Mouse (Mus musculus) neural tube, embryonic 15.5 days (tissue): ENCODE results near the gene B3gnt2. TPM values are rescaled to one million over a fixed set of nuclear protein-coding genes. Genes with fewer than 3 reads are reported as not detected.

ENCODE experiments used
- ATAC-seq: fragments of 200-750 bp; cut with Nextera tagmentation; 2 replicates; pipeline ENCODE4 v1.8.0; 2017; ENCODE audit warnings: mild to moderate bottlenecking, moderate TSS enrichment, moderate library complexity; ENCODE audit not compliant: low FRiP score
- H3K27ac ChIP-seq: fragments of 300-500 bp; sonication (generic); replicated peaks from 2 replicates; pipeline ENCODE4 v1.5.1; 2015; ENCODE audit warnings: mild to moderate bottlenecking, inconsistent platforms
- H3K27me3 ChIP-seq: fragments of 300-500 bp; sonication (generic); replicated peaks from 2 replicates; pipeline ENCODE4 v1.6.1; 2015; ENCODE audit warnings: inconsistent platforms
- H3K36me3 ChIP-seq: fragments of 300-500 bp; sonication (generic); 2 replicates; pipeline ENCODE4 v1.6.1; 2015; ENCODE audit warnings: inconsistent platforms
- H3K4me1 ChIP-seq: fragments of 300-500 bp; sonication (generic); 2 replicates; pipeline ENCODE4 v1.6.1; 2015; ENCODE audit warnings: inconsistent platforms
- H3K4me2 ChIP-seq: fragments of 300-500 bp; sonication (generic); 2 replicates; pipeline ENCODE4 v1.6.1; 2015; ENCODE audit warnings: inconsistent platforms, mild to moderate bottlenecking, moderate library complexity
- H3K4me3 ChIP-seq: fragments of 300-500 bp; sonication (generic); replicated peaks from 2 replicates; pipeline ENCODE4 v1.5.1; 2015; ENCODE audit warnings: mild to moderate bottlenecking, inconsistent platforms
- H3K9ac ChIP-seq: fragments of 300-500 bp; sonication (generic); replicated peaks from 2 replicates; pipeline ENCODE4 v1.6.1; 2015; ENCODE audit warnings: mild to moderate bottlenecking, inconsistent platforms
- H3K9me3 ChIP-seq: fragments of 300-500 bp; sonication (generic); replicated peaks from 2 replicates; pipeline ENCODE4 v1.6.1; 2016; ENCODE audit warnings: inconsistent platforms
- WGBS: fragments of 180-500 bp; shearing (Covaris S2); methylation state at CpG from one replicate; pipeline ENCODE4 v1.1.7; 2015; ENCODE audit warnings: mixed read lengths; 5-methylcytosine and 5-hydroxymethylcytosine counted together
- polyA plus RNA-seq: library from polyadenylated mRNA; unstranded; fragments of >200 nt; fragmentation: Nextera tagmentation; extraction: Ambion mirVana; gene quantifications from 2 replicates; pipeline ENCODE4 v1.2.1, GENCODE M21; 2015

B3gnt2 gene
- polyA plus RNA-seq, 1 experiment from 2014 or later = 2.3 TPM

GRCm38 (mm10) chr11:22844754-22845718 is 15.7 kb downstream of the B3gnt2 start:
- no peak for ATAC-seq
- Histone ChIP-seq H3K4me2 (no peak overlapping the region), H3K36me3 (no peaks in the 10 kb centered on the region), H3K9ac (no peak overlapping the region), H3K4me3 (no peak overlapping the region), H3K27me3 (no peaks in the 10 kb centered on the region), H3K9me3 (no peaks in the 10 kb centered on the region), H3K27ac (no peak overlapping the region), H3K4me1 (no peaks in the 10 kb centered on the region)
- WGBS = 91% methylated on average over 4 of the region's 4 CpGs

GRCm38 (mm10) chr11:22839456-22839855 is 21.3 kb downstream of the B3gnt2 start:
- ATAC-seq = no peak
- no peak overlapping the region for H3K4me2 ChIP-seq
- no peak overlapping the region for H3K4me3 ChIP-seq
- no peak overlapping the region for H3K27ac ChIP-seq
- no peaks in the 10 kb centered on the region for H3K36me3 ChIP-seq
- H3K27me3 ChIP-seq = no peaks in the 10 kb centered on the region
- 56% methylated on average over 3 of the region's 3 CpGs for WGBS
- no peaks in the 10 kb centered on the region for H3K4me1 ChIP-seq
- no peaks in the 10 kb centered on the region for H3K9me3 ChIP-seq
- no peak overlapping the region for H3K9ac ChIP-seq

- H3K27me3 ChIP-seq = no peaks in the 10 kb centered on the region
- ATAC-seq = no peak
- H3K9me3 ChIP-seq = no peaks in the 10 kb centered on the region
- H3K9ac ChIP-seq = no peak overlapping the region
- 57% methylated on average over 1 of the region's 1 CpGs for WGBS
- H3K4me3 ChIP-seq = no peak overlapping the region
- H3K27ac ChIP-seq = no peak overlapping the region
- no peaks in the 10 kb centered on the region for H3K36me3 ChIP-seq
- no peak overlapping the region for H3K4me2 ChIP-seq
- H3K4me1 ChIP-seq = no peaks in the 10 kb centered on the region
These were observed 22.4 kb downstream of the B3gnt2 start for GRCm38 (mm10) chr11:22838361-22838760.

GRCm38 (mm10) chr11:22836269-22836668 is 24.5 kb downstream of the B3gnt2 start:
- Histone ChIP-seq H3K4me2 (no peak overlapping the region), H3K4me1 (no peaks in the 10 kb centered on the region), H3K36me3 (no peaks in the 10 kb centered on the region), H3K9ac (no peak overlapping the region), H3K9me3 (no peaks in the 10 kb centered on the region), H3K4me3 (no peak overlapping the region), H3K27ac (no peak overlapping the region), H3K27me3 (no peaks in the 10 kb centered on the region)
- 94% methylated on average over 10 of the region's 10 CpGs for WGBS
- no peak for ATAC-seq

GRCm38 (mm10) chr11:22832600-22832999 is 28.2 kb downstream of the B3gnt2 start:
- WGBS = 86% methylated on average over 4 of the region's 4 CpGs
- Histone ChIP-seq H3K36me3 (no peaks in the 10 kb centered on the region), H3K9ac (no peak overlapping the region), H3K4me2 (no peak overlapping the region), H3K27me3 (no peaks in the 10 kb centered on the region), H3K4me1 (no peaks in the 10 kb centered on the region), H3K4me3 (no peak overlapping the region), H3K9me3 (no peaks in the 10 kb centered on the region), H3K27ac (no peak overlapping the region)
- ATAC-seq = no peak

- 89% methylated on average over 11 of the region's 11 CpGs for WGBS
- Histone ChIP-seq H3K9me3 (no peaks in the 10 kb centered on the region), H3K4me1 (no peaks in the 10 kb centered on the region), H3K27me3 (no peaks in the 10 kb centered on the region), H3K27ac (no peak overlapping the region), H3K4me3 (no peak overlapping the region), H3K4me2 (no peak overlapping the region), H3K36me3 (no peaks in the 10 kb centered on the region), H3K9ac (no peak overlapping the region)
- ATAC-seq = no peak
These were observed 28.8 kb downstream of the B3gnt2 start for GRCm38 (mm10) chr11:22831916-22832315.

GRCm38 (mm10) chr11:22830684-22831083 is 30.1 kb downstream of the B3gnt2 start:
- no peak overlapping the region for H3K4me2 ChIP-seq
- ATAC-seq = peak; percentile 16; the same call in 1 of the 2 replicates
- H3K4me3 ChIP-seq = no peak overlapping the region
- no peak overlapping the region for H3K9ac ChIP-seq
- no peaks in the 10 kb centered on the region for H3K4me1 ChIP-seq
- H3K9me3 ChIP-seq = no peaks in the 10 kb centered on the region
- no peaks in the 10 kb centered on the region for H3K27me3 ChIP-seq
- H3K27ac ChIP-seq = no peak overlapping the region
- WGBS = 76% methylated on average over 6 of the region's 6 CpGs
- no peaks in the 10 kb centered on the region for H3K36me3 ChIP-seq

- H3K9me3 ChIP-seq = no peaks in the 10 kb centered on the region
- WGBS = 52% methylated on average over 5 of the region's 5 CpGs
- H3K27me3 ChIP-seq = no peaks in the 10 kb centered on the region
- H3K27ac ChIP-seq = no peak overlapping the region
- no peaks in the 10 kb centered on the region for H3K36me3 ChIP-seq
- H3K4me1 ChIP-seq = no peaks in the 10 kb centered on the region
- no peak overlapping the region for H3K4me2 ChIP-seq
- H3K4me3 ChIP-seq = no peak overlapping the region
- ATAC-seq = no peak
- H3K9ac ChIP-seq = no peak overlapping the region
These were observed 30.6 kb downstream of the B3gnt2 start for GRCm38 (mm10) chr11:22830179-22830611.

- 98% methylated on average over 15 of the region's 15 CpGs for WGBS
- no peak overlapping the region for H3K9ac ChIP-seq
- H3K4me1 ChIP-seq = no peaks in the 10 kb centered on the region
- no peak overlapping the region for H3K4me3 ChIP-seq
- H3K27me3 ChIP-seq = no peaks in the 10 kb centered on the region
- no peak overlapping the region for H3K4me2 ChIP-seq
- no peak overlapping the region for H3K27ac ChIP-seq
- no peaks in the 10 kb centered on the region for H3K36me3 ChIP-seq
- H3K9me3 ChIP-seq = no peaks in the 10 kb centered on the region
- ATAC-seq = no peak
These were observed 31.7 kb downstream of the B3gnt2 start for GRCm38 (mm10) chr11:22828988-22829632.

GRCm38 (mm10) chr11:22827514-22828080 is 33.2 kb downstream of the B3gnt2 start:
- no peaks in the 10 kb centered on the region for H3K4me1 ChIP-seq
- WGBS = 76% methylated on average over 4 of the region's 4 CpGs
- H3K36me3 ChIP-seq = no peaks in the 10 kb centered on the region
- no peak overlapping the region for H3K9ac ChIP-seq
- H3K4me3 ChIP-seq = no peak overlapping the region
- H3K27me3 ChIP-seq = no peaks in the 10 kb centered on the region
- H3K4me2 ChIP-seq = no peak overlapping the region
- no peaks in the 10 kb centered on the region for H3K9me3 ChIP-seq
- H3K27ac ChIP-seq = no peak overlapping the region
- ATAC-seq = no peak

- Histone ChIP-seq H3K4me3 (no peak overlapping the region), H3K27ac (no peak overlapping the region), H3K27me3 (no peaks in the 10 kb centered on the region), H3K4me2 (no peak overlapping the region), H3K9me3 (no peaks in the 10 kb centered on the region), H3K4me1 (no peaks in the 10 kb centered on the region), H3K9ac (no peak overlapping the region), H3K36me3 (no peaks in the 10 kb centered on the region)
- ATAC-seq = no peak
- WGBS = 92% methylated on average over 6 of the region's 6 CpGs
These were observed 34.1 kb downstream of the B3gnt2 start for GRCm38 (mm10) chr11:22826665-22827064.

GRCm38 (mm10) chr11:22826051-22826450 is 34.7 kb downstream of the B3gnt2 start:
- ATAC-seq = no peak
- 94% methylated on average over 14 of the region's 14 CpGs for WGBS

More at GRCm38 (mm10) chr11:22826051-22826450, 34.7 kb downstream of the B3gnt2 start:
- H3K4me1 ChIP-seq = no peaks in the 10 kb centered on the region
- no peaks in the 10 kb centered on the region for H3K27me3 ChIP-seq
- H3K36me3 ChIP-seq = no peaks in the 10 kb centered on the region
- no peak overlapping the region for H3K4me3 ChIP-seq
- no peak overlapping the region for H3K9ac ChIP-seq
- H3K27ac ChIP-seq = no peak overlapping the region
- no peaks in the 10 kb centered on the region for H3K9me3 ChIP-seq
- H3K4me2 ChIP-seq = no peak overlapping the region
